Mouse (Mus musculus) liver, adult 2 months (tissue): ENCODE data around the gene Fn3krp.

ENCODE experiments used
- CTCF ChIP-seq: fragments of 200-500 bp; IDR thresholded peaks from 2 replicates; pipeline ENCODE4 v1.5.1; 2011; ENCODE audit warnings: low read depth, low read length, control low read depth
- POLR2A ChIP-seq: fragments of 200-500 bp; IDR thresholded peaks from 2 replicates; pipeline ENCODE4 v1.6.1; 2011; ENCODE audit warnings: low read length, control low read depth; ENCODE audit not compliant: insufficient read depth; ENCODE audit errors: extremely low read depth

- TF ChIP-seq CTCF (no peak), POLR2A (no peak)
These were observed 30.8 kb downstream of the Fn3krp start, which contains the start of gene Tbcd for GRCm38 (mm10) chr11:121451753-121452635.
